Mouse (Mus musculus) hindbrain, embryonic 10.5 days (tissue): ENCODE data around the gene Endou. TPM values are rescaled to one million over a fixed set of nuclear protein-coding genes. Genes with fewer than 3 reads are reported as not detected.

Experiments used
- DNase-seq: peaks from one replicate; pipeline ENCODE4 v3.0.0-alpha.2; 2017; ENCODE audit warnings: low spot score
- H3K27ac ChIP-seq: fragments of 300-500 bp; sonication (generic); 2 replicates; pipeline ENCODE4 v1.5.1; 2016; ENCODE audit warnings: mild to moderate bottlenecking, moderate library complexity
- H3K27me3 ChIP-seq: fragments of 300-500 bp; sonication (generic); 2 replicates; pipeline ENCODE4 v1.6.1; 2016; ENCODE audit warnings: mild to moderate bottlenecking; ENCODE audit not compliant: poor library complexity, insufficient read depth, severe bottlenecking
- H3K36me3 ChIP-seq: fragments of 300-500 bp; sonication (generic); 2 replicates; pipeline ENCODE4 v1.6.1; 2016; ENCODE audit warnings: mild to moderate bottlenecking, moderate library complexity
- H3K4me1 ChIP-seq: fragments of 300-500 bp; sonication (generic); replicated peaks from 2 replicates; pipeline ENCODE4 v1.6.1; 2016; ENCODE audit warnings: mild to moderate bottlenecking
- H3K4me3 ChIP-seq: fragments of 300-500 bp; sonication (generic); 2 replicates; pipeline ENCODE4 v1.5.1; 2016; ENCODE audit warnings: mild to moderate bottlenecking, moderate library complexity
- H3K9me3 ChIP-seq: fragments of 300-500 bp; sonication (generic); 2 replicates; pipeline ENCODE4 v1.6.1; 2016; ENCODE audit warnings: mild to moderate bottlenecking, moderate library complexity
- WGBS: fragments of 180-500 bp; shearing (Covaris S2); methylation state at CpG from one replicate; pipeline ENCODE4 v1.1.7; 2016; 5-methylcytosine and 5-hydroxymethylcytosine counted together
- polyA plus RNA-seq: library from polyadenylated mRNA; unstranded; fragments of >200 nt; fragmentation: Nextera tagmentation; extraction: Ambion mirVana; gene quantifications from 2 replicates; pipeline ENCODE4 v1.2.1, GENCODE M21; 2016

Gene Endou
- 0.07 and 0.08 TPM in 2 replicates for polyA plus RNA-seq

GRCm38 (mm10) chr15:97731111-97731510 is at the start of gene Endou:
TSS of gene Endou (minus strand) at chr15:97731339.
- Histone ChIP-seq H3K27ac (no peak within 1 kb of the TSS; the same call in 1 of the 2 replicates), H3K27me3 (0 out of 2 replicates have a peak, but pooled peaks cover 3% of the 10 kb centered on the region), H3K36me3 (no peaks in the 10 kb centered on the region), H3K9me3 (peaks cover 9% of the 10 kb centered on the region; the same call in 1 of the 2 replicates), H3K4me3 (no peak within 1 kb of the TSS), H3K4me1 (peaks cover 19% of the 10 kb centered on the region; the same call in 1 of the 2 replicates)
- 92% methylated on average over 8 of the region's 8 CpGs for WGBS
- no peak for DNase-seq

- 75% methylated on average over 12 of the region's 12 CpGs for WGBS
- no peaks in the 10 kb centered on the region for H3K36me3 ChIP-seq
- H3K27ac ChIP-seq = no peak overlapping the region
- peaks cover 38% of the 10 kb centered on the region for H3K27me3 ChIP-seq
- no peaks in the 10 kb centered on the region for H3K9me3 ChIP-seq
- DNase-seq = no peak
- no peak overlapping the region for H3K4me3 ChIP-seq
- peaks cover 34% of the 10 kb centered on the region for H3K4me1 ChIP-seq
These were observed 49.5 kb upstream of the Endou start for GRCm38 (mm10) chr15:97780611-97781031.

GRCm38 (mm10) chr15:97779576-97779975 is 48.4 kb upstream of the Endou start:
- peaks cover 49% of the 10 kb centered on the region for H3K27me3 ChIP-seq
- peaks cover 34% of the 10 kb centered on the region for H3K4me1 ChIP-seq
- no peaks in the 10 kb centered on the region for H3K9me3 ChIP-seq
- no peak overlapping the region for H3K27ac ChIP-seq
- H3K36me3 ChIP-seq = no peaks in the 10 kb centered on the region
- no peak overlapping the region for H3K4me3 ChIP-seq
- no peak for DNase-seq
- 78% methylated on average over 1 of the region's 1 CpGs for WGBS

- peaks cover 40% of the 10 kb centered on the region for H3K4me1 ChIP-seq
- no peak within 1 kb of the TSS for H3K4me3 ChIP-seq
- 0 out of 2 replicates have a peak within 1 kb of the TSS, but pooled peaks have one; percentile 40 for H3K27ac ChIP-seq
- no peaks in the 10 kb centered on the region for H3K9me3 ChIP-seq
- no peaks in the 10 kb centered on the region for H3K36me3 ChIP-seq
- H3K27me3 ChIP-seq = peaks cover 53% of the 10 kb centered on the region
- no peak for DNase-seq
- 72% methylated on average over 8 of the region's 8 CpGs for WGBS
These were observed 47.4 kb upstream of the Endou start, which contains the start of gene Slc48a1 for GRCm38 (mm10) chr15:97778311-97779098. TSS of gene Slc48a1 (plus strand) at chr15:97778520.

GRCm38 (mm10) chr15:97776919-97777318 is 45.8 kb upstream of the Endou start:
- DNase-seq = no peak
- Histone ChIP-seq H3K27me3 (peaks cover 37% of the 10 kb centered on the region), H3K36me3 (no peaks in the 10 kb centered on the region), H3K9me3 (no peaks in the 10 kb centered on the region), H3K27ac (no peak overlapping the region), H3K4me1 (peaks cover 39% of the 10 kb centered on the region), H3K4me3 (no peak overlapping the region)
- 85% methylated on average over 6 of the region's 6 CpGs for WGBS

GRCm38 (mm10) chr15:97776514-97776913 is 45.4 kb upstream of the Endou start:
- peak overlapping the region; percentile 3; the same call in 1 of the 2 replicates for H3K27ac ChIP-seq
- peak; percentile 63 for DNase-seq
- 0 out of 2 replicates have a peak overlapping the region, but pooled peaks have one; percentile 9 for H3K4me3 ChIP-seq
- 10% methylated on average over 8 of the region's 8 CpGs for WGBS
- no peaks in the 10 kb centered on the region for H3K36me3 ChIP-seq
- peaks cover 33% of the 10 kb centered on the region for H3K27me3 ChIP-seq
- H3K9me3 ChIP-seq = no peaks in the 10 kb centered on the region
- H3K4me1 ChIP-seq = peaks cover 36% of the 10 kb centered on the region

- Histone ChIP-seq H3K27ac (peak overlapping the region; percentile 66), H3K4me1 (peaks cover 31% of the 10 kb centered on the region), H3K36me3 (no peaks in the 10 kb centered on the region), H3K9me3 (no peaks in the 10 kb centered on the region), H3K27me3 (peaks cover 49% of the 10 kb centered on the region), H3K4me3 (no peak overlapping the region)
- peak; percentile 28 for DNase-seq
- 66% methylated on average over 5 of the region's 5 CpGs for WGBS
These were observed 42.8 kb upstream of the Endou start for GRCm38 (mm10) chr15:97773961-97774370.

GRCm38 (mm10) chr15:97773108-97773507 is 42.0 kb upstream of the Endou start:
- H3K27ac ChIP-seq = peak overlapping the region; percentile 66
- no peaks in the 10 kb centered on the region for H3K9me3 ChIP-seq
- H3K4me3 ChIP-seq = no peak overlapping the region
- no peaks in the 10 kb centered on the region for H3K36me3 ChIP-seq
- WGBS = 43% methylated on average over 5 of the region's 5 CpGs
- H3K27me3 ChIP-seq = peaks cover 57% of the 10 kb centered on the region
- H3K4me1 ChIP-seq = peaks cover 35% of the 10 kb centered on the region
- DNase-seq = peak; percentile 44

GRCm38 (mm10) chr15:97770280-97770679 is 39.1 kb upstream of the Endou start:
- WGBS = 81% methylated on average over 8 of the region's 8 CpGs
- H3K27me3 ChIP-seq = peaks cover 76% of the 10 kb centered on the region
- H3K4me1 ChIP-seq = peaks cover 57% of the 10 kb centered on the region

GRCm38 (mm10) chr15:97768192-97768591 is 37.1 kb upstream of the Endou start:
- Histone ChIP-seq H3K9me3 (no peaks in the 10 kb centered on the region), H3K36me3 (no peaks in the 10 kb centered on the region), H3K4me1 (peaks cover 57% of the 10 kb centered on the region), H3K27me3 (peaks cover 79% of the 10 kb centered on the region), H3K27ac (peak overlapping the region; percentile 82), H3K4me3 (peak overlapping the region; percentile 59)
- WGBS = under 1% methylated on average over 18 of the region's 18 CpGs
- peak; percentile 42 for DNase-seq

More at GRCm38 (mm10) chr15:97770280-97770679, 39.1 kb upstream of the Endou start:
- no peak for DNase-seq
- Histone ChIP-seq H3K27ac (no peak overlapping the region), H3K4me3 (no peak overlapping the region), H3K36me3 (no peaks in the 10 kb centered on the region), H3K9me3 (no peaks in the 10 kb centered on the region)

GRCm38 (mm10) chr15:97767280-97768186 is 36.4 kb upstream of the Endou start, which contains the start of gene Rapgef3:
TSS of gene Rapgef3 (minus strand) at chr15:97767972.
- H3K27ac ChIP-seq = peak within 1 kb of the TSS; percentile 82
- H3K4me1 ChIP-seq = peaks cover 56% of the 10 kb centered on the region
- no peaks in the 10 kb centered on the region for H3K9me3 ChIP-seq
- peak within 1 kb of the TSS; percentile 59 for H3K4me3 ChIP-seq
- peak; percentile 82 for DNase-seq
- no peaks in the 10 kb centered on the region for H3K36me3 ChIP-seq
- 1% methylated on average over 44 of the region's 44 CpGs for WGBS
- peaks cover 83% of the 10 kb centered on the region for H3K27me3 ChIP-seq

GRCm38 (mm10) chr15:97766594-97767279 is 35.6 kb upstream of the Endou start:
- peak overlapping the region; percentile 72 for H3K27ac ChIP-seq
- H3K36me3 ChIP-seq = no peaks in the 10 kb centered on the region
- H3K9me3 ChIP-seq = no peaks in the 10 kb centered on the region
- peak overlapping the region; percentile 59 for H3K4me3 ChIP-seq
- DNase-seq = peak; percentile 45
- WGBS = 5% methylated on average over 23 of the region's 23 CpGs
- H3K4me1 ChIP-seq = peaks cover 63% of the 10 kb centered on the region
- H3K27me3 ChIP-seq = peaks cover 87% of the 10 kb centered on the region
